Mouse (Mus musculus): Measurements from ENCODE around the gene Fgfr1op.
A peak's percentile ranks its signal among the peaks of the same experiment; 100 is the strongest.

The Fgfr1op gene

GRCm38 (mm10) chr17:8225746-8226145 is 60.4 kb downstream of the Fgfr1op start:
- DNase-seq (ENCODE audit: low spot score in 2 of 2), result no peak

GRCm38 (mm10) chr17:8228622-8229021 is 63.3 kb downstream of the Fgfr1op start:
- no peak for DNase-seq (ENCODE audit: low spot score in 2 of 2)

GRCm38 (mm10) chr17:8229607-8230006 is 64.3 kb downstream of the Fgfr1op start:
- no peak for DNase-seq (ENCODE audit: low spot score in 2 of 2)

GRCm38 (mm10) chr17:8232089-8232488 is 66.8 kb downstream of the Fgfr1op start:
- no peak for DNase-seq (ENCODE audit: low spot score in 2 of 2)

- DNase-seq (ENCODE audit: low spot score in 2 of 2), result no peak
Observed at GRCm38 (mm10) chr17:8233618-8234214, 68.4 kb downstream of the Fgfr1op start.

- no peak for DNase-seq (ENCODE audit: low spot score in 2 of 2)
Observed at GRCm38 (mm10) chr17:8234537-8234936, 69.2 kb downstream of the Fgfr1op start.

GRCm38 (mm10) chr17:8235743-8236142 is 70.4 kb downstream of the Fgfr1op start, which contains the start of gene Ccr6:
TSS of gene Ccr6 (plus strand) at chr17:8236043.
- DNase-seq (ENCODE audit: low spot score in 2 of 2), result no peak

GRCm38 (mm10) chr17:8238012-8238710 is 72.9 kb downstream of the Fgfr1op start:
- no peak for DNase-seq (ENCODE audit: low spot score in 2 of 2)

GRCm38 (mm10) chr17:8239561-8239960 is 74.3 kb downstream of the Fgfr1op start:
- DNase-seq (ENCODE audit: low spot score in 2 of 2), result no peak

GRCm38 (mm10) chr17:8240517-8240916 is 75.2 kb downstream of the Fgfr1op start:
- DNase-seq (ENCODE audit: low spot score in 2 of 2), result no peak

- DNase-seq (ENCODE audit: low spot score in 2 of 2), result no peak
Observed at GRCm38 (mm10) chr17:8241645-8242044, 76.3 kb downstream of the Fgfr1op start.

GRCm38 (mm10) chr17:8242186-8242585 is 76.9 kb downstream of the Fgfr1op start:
- DNase-seq (ENCODE audit: low spot score in 2 of 2), result no peak

- no peak for DNase-seq (ENCODE audit: low spot score in 2 of 2)
Observed at GRCm38 (mm10) chr17:8244124-8244523, 78.8 kb downstream of the Fgfr1op start.

- peak; percentile 11 to 18 for DNase-seq (ENCODE audit: low spot score in 2 of 2)
Observed at GRCm38 (mm10) chr17:8246102-8246754, 80.9 kb downstream of the Fgfr1op start.
